Mouse (Mus musculus): Measurements from ENCODE around the gene Tarbp2. TPM values are rescaled to one million over a fixed set of nuclear protein-coding genes. Genes with fewer than 3 reads are reported as not detected.

Gene Tarbp2
- polyA plus RNA-seq, 1 experiment from 2014 or later: 92.7 TPM

DNA sequence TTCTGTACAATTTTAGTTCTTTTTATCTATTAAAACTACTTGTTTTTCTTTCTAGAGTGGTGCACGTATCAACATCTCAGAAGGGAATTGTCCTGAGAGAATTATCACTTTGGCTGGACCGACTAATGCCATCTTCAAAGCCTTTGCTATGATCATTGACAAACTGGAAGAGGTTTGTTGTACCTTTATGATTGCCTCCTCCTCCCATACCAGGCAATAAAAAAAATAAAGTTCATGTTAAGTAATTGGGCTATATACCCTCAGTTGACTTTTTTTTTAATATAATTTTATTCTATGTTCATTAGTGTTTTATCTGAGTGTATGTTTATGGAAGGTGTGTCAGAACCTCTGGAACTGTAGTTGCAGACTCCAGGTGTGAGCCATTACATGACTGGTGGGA, 43.5 kb upstream of the Tarbp2 start:
- no peaks in the 10 kb centered on the region; the same call in 1 of the 2 replicates for H3K36me3 ChIP-seq (replicated peaks; ENCODE audit: control insufficient read depth, insufficient read depth, low read depth, low read length)
- H3K9me3 ChIP-seq (replicated peaks; ENCODE audit: control insufficient read depth, low read length): no peaks in the 10 kb centered on the region
- H3K27me3 ChIP-seq (ENCODE audit: control insufficient read depth, insufficient read depth, low read length): no peaks in the 10 kb centered on the region
- H3K4me3 ChIP-seq (ENCODE audit: low read depth, low read length): no peak overlapping the region
- no peak overlapping the region for H3K4me2 ChIP-seq (ENCODE audit: low read depth, low read length)
- no peak overlapping the region for H3K27ac ChIP-seq (replicated peaks; ENCODE audit: low read depth, low read length)
- H3K9ac ChIP-seq (replicated peaks; ENCODE audit: low read length): no peak overlapping the region
- ATAC-seq (replicated peaks; ENCODE audit: insufficient number of reproducible peaks, low FRiP score, low TSS enrichment, low read depth): no peak
- DNase-seq (ENCODE audit: low spot score): no peak
- WGBS: 91% methylated on average over 2 of the region's 2 CpGs
- H3K4me1 ChIP-seq (ENCODE audit: control insufficient read depth, insufficient read depth, low read length): no peaks in the 10 kb centered on the region

- H3K4me1 ChIP-seq (ENCODE audit: control insufficient read depth, insufficient read depth, low read length): no peaks in the 10 kb centered on the region
- no peak for DNase-seq (ENCODE audit: low spot score)
- no peak overlapping the region for H3K9ac ChIP-seq (replicated peaks; ENCODE audit: low read length)
- WGBS: 87% methylated on average over 3 of the region's 3 CpGs
- no peak overlapping the region for H3K27ac ChIP-seq (replicated peaks; ENCODE audit: low read depth, low read length)
- no peaks in the 10 kb centered on the region for H3K27me3 ChIP-seq (ENCODE audit: control insufficient read depth, insufficient read depth, low read length)
- H3K9me3 ChIP-seq (replicated peaks; ENCODE audit: control insufficient read depth, low read length): no peaks in the 10 kb centered on the region
- H3K4me3 ChIP-seq (ENCODE audit: low read depth, low read length): no peak overlapping the region
- H3K4me2 ChIP-seq (ENCODE audit: low read depth, low read length): no peak overlapping the region
- peaks cover 16% of the 10 kb centered on the region for H3K36me3 ChIP-seq (replicated peaks; ENCODE audit: control insufficient read depth, insufficient read depth, low read depth, low read length)
- ATAC-seq (replicated peaks; ENCODE audit: insufficient number of reproducible peaks, low FRiP score, low TSS enrichment, low read depth): no peak
These were observed 34.9 kb upstream of the Tarbp2 start for GRCm38 (mm10) chr15:102483136-102483535.

GRCm38 (mm10) chr15:102485853-102486252, 32.1 kb upstream of the Tarbp2 start:
- 86% methylated on average over 12 of the region's 12 CpGs for WGBS

DNA sequence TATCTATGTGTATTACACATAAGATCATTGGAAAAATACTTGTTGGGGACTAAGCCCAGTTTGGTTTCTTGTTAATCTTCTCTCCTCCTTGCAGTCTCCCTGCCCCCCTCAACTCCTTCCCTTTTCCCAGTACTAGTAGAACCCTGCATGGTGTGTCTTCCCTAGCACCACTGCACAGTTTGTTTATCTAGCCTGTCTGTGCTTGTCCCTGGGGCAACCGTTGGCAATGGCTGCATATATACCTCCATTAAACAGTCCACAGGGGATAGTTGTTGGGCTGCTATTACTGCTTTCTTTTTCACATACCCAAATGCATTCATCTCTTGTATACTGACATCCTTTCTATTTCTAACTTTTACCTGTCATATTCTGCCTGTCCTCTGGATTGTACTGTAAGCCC, 30.3 kb upstream of the Tarbp2 start:
- Histone ChIP-seq H3K27ac (replicated peaks; ENCODE audit: low read depth, low read length) (no peak overlapping the region), H3K9ac (replicated peaks; ENCODE audit: low read length) (no peak overlapping the region), H3K4me1 (ENCODE audit: control insufficient read depth, insufficient read depth, low read length) (no peaks in the 10 kb centered on the region), H3K36me3 (replicated peaks; ENCODE audit: control insufficient read depth, insufficient read depth, low read depth, low read length) (peaks cover 29% of the 10 kb centered on the region), H3K4me3 (ENCODE audit: low read depth, low read length) (no peak overlapping the region), H3K9me3 (replicated peaks; ENCODE audit: control insufficient read depth, low read length) (no peaks in the 10 kb centered on the region), H3K4me2 (ENCODE audit: low read depth, low read length) (no peak overlapping the region), H3K27me3 (ENCODE audit: control insufficient read depth, insufficient read depth, low read length) (no peaks in the 10 kb centered on the region)
- DNase-seq (ENCODE audit: low spot score): no peak
- ATAC-seq (replicated peaks; ENCODE audit: insufficient number of reproducible peaks, low FRiP score, low TSS enrichment, low read depth): no peak
- 80% methylated on average over 1 of the region's 1 CpGs for WGBS

More at GRCm38 (mm10) chr15:102485853-102486252, 32.1 kb upstream of the Tarbp2 start:
- H3K27ac ChIP-seq (replicated peaks; ENCODE audit: low read depth, low read length): no peak overlapping the region
- no peaks in the 10 kb centered on the region for H3K9me3 ChIP-seq (replicated peaks; ENCODE audit: control insufficient read depth, low read length)
- DNase-seq (ENCODE audit: low spot score) (no peak), ATAC-seq (replicated peaks; ENCODE audit: insufficient number of reproducible peaks, low FRiP score, low TSS enrichment, low read depth) (no peak)
- no peak overlapping the region for H3K4me3 ChIP-seq (ENCODE audit: low read depth, low read length)
- peaks cover 29% of the 10 kb centered on the region for H3K36me3 ChIP-seq (replicated peaks; ENCODE audit: control insufficient read depth, insufficient read depth, low read depth, low read length)
- H3K4me2 ChIP-seq (ENCODE audit: low read depth, low read length): no peak overlapping the region
- no peaks in the 10 kb centered on the region for H3K4me1 ChIP-seq (ENCODE audit: control insufficient read depth, insufficient read depth, low read length)
- H3K27me3 ChIP-seq (ENCODE audit: control insufficient read depth, insufficient read depth, low read length): no peaks in the 10 kb centered on the region
- H3K9ac ChIP-seq (replicated peaks; ENCODE audit: low read length): no peak overlapping the region

GRCm38 (mm10) chr15:102498322-102498721, 19.7 kb upstream of the Tarbp2 start:
- no peak overlapping the region for H3K9ac ChIP-seq (replicated peaks; ENCODE audit: low read length)
- H3K4me3 ChIP-seq (ENCODE audit: low read depth, low read length): no peak overlapping the region
- H3K9me3 ChIP-seq (replicated peaks; ENCODE audit: control insufficient read depth, low read length): no peaks in the 10 kb centered on the region
- DNase-seq (ENCODE audit: low spot score): no peak
- peaks cover 28% of the 10 kb centered on the region for H3K36me3 ChIP-seq (replicated peaks; ENCODE audit: control insufficient read depth, insufficient read depth, low read depth, low read length)
- H3K27me3 ChIP-seq (ENCODE audit: control insufficient read depth, insufficient read depth, low read length): no peaks in the 10 kb centered on the region
- WGBS: 94% methylated on average over 3 of the region's 3 CpGs
- no peak overlapping the region for H3K27ac ChIP-seq (replicated peaks; ENCODE audit: low read depth, low read length)
- no peak overlapping the region for H3K4me2 ChIP-seq (ENCODE audit: low read depth, low read length)
- no peak for ATAC-seq (replicated peaks; ENCODE audit: insufficient number of reproducible peaks, low FRiP score, low TSS enrichment, low read depth)
- no peaks in the 10 kb centered on the region for H3K4me1 ChIP-seq (ENCODE audit: control insufficient read depth, insufficient read depth, low read length)

GRCm38 (mm10) chr15:102499370-102499769, 18.6 kb upstream of the Tarbp2 start:
- no peak for DNase-seq (ENCODE audit: low spot score)
- peaks cover 27% of the 10 kb centered on the region for H3K36me3 ChIP-seq (replicated peaks; ENCODE audit: control insufficient read depth, insufficient read depth, low read depth, low read length)
- WGBS: 86% methylated on average over 3 of the region's 3 CpGs
- no peaks in the 10 kb centered on the region for H3K27me3 ChIP-seq (ENCODE audit: control insufficient read depth, insufficient read depth, low read length)
- no peak for ATAC-seq (replicated peaks; ENCODE audit: insufficient number of reproducible peaks, low FRiP score, low TSS enrichment, low read depth)
- H3K27ac ChIP-seq (replicated peaks; ENCODE audit: low read depth, low read length): no peak overlapping the region
- H3K9me3 ChIP-seq (replicated peaks; ENCODE audit: control insufficient read depth, low read length): no peaks in the 10 kb centered on the region
- H3K9ac ChIP-seq (replicated peaks; ENCODE audit: low read length): no peak overlapping the region
- no peaks in the 10 kb centered on the region for H3K4me1 ChIP-seq (ENCODE audit: control insufficient read depth, insufficient read depth, low read length)
- no peak overlapping the region for H3K4me3 ChIP-seq (ENCODE audit: low read depth, low read length)
- no peak overlapping the region for H3K4me2 ChIP-seq (ENCODE audit: low read depth, low read length)

- no peak overlapping the region for H3K4me2 ChIP-seq (ENCODE audit: low read depth, low read length)
- H3K4me3 ChIP-seq (ENCODE audit: low read depth, low read length): no peak overlapping the region
- no peaks in the 10 kb centered on the region for H3K27me3 ChIP-seq (ENCODE audit: control insufficient read depth, insufficient read depth, low read length)
- H3K36me3 ChIP-seq (replicated peaks; ENCODE audit: control insufficient read depth, insufficient read depth, low read depth, low read length): peaks cover 24% of the 10 kb centered on the region
- WGBS: 94% methylated on average over 6 of the region's 6 CpGs
- no peak overlapping the region for H3K9ac ChIP-seq (replicated peaks; ENCODE audit: low read length)
- no peaks in the 10 kb centered on the region for H3K4me1 ChIP-seq (ENCODE audit: control insufficient read depth, insufficient read depth, low read length)
- no peak overlapping the region for H3K27ac ChIP-seq (replicated peaks; ENCODE audit: low read depth, low read length)
- DNase-seq (ENCODE audit: low spot score): no peak
- ATAC-seq (replicated peaks; ENCODE audit: insufficient number of reproducible peaks, low FRiP score, low TSS enrichment, low read depth): no peak
- H3K9me3 ChIP-seq (replicated peaks; ENCODE audit: control insufficient read depth, low read length): no peaks in the 10 kb centered on the region
These were observed 18.1 kb upstream of the Tarbp2 start for GRCm38 (mm10) chr15:102499851-102500250.

- no peak overlapping the region for H3K27ac ChIP-seq (replicated peaks; ENCODE audit: low read depth, low read length)
- no peaks in the 10 kb centered on the region for H3K27me3 ChIP-seq (ENCODE audit: control insufficient read depth, insufficient read depth, low read length)
- no peak overlapping the region for H3K4me3 ChIP-seq (ENCODE audit: low read depth, low read length)
- ATAC-seq (replicated peaks; ENCODE audit: insufficient number of reproducible peaks, low FRiP score, low TSS enrichment, low read depth) (no peak), DNase-seq (ENCODE audit: low spot score) (no peak)
- H3K36me3 ChIP-seq (replicated peaks; ENCODE audit: control insufficient read depth, insufficient read depth, low read depth, low read length): peaks cover 24% of the 10 kb centered on the region
- no peaks in the 10 kb centered on the region for H3K9me3 ChIP-seq (replicated peaks; ENCODE audit: control insufficient read depth, low read length)
- no peak overlapping the region for H3K9ac ChIP-seq (replicated peaks; ENCODE audit: low read length)
- WGBS: 88% methylated on average over 5 of the region's 5 CpGs
- no peaks in the 10 kb centered on the region for H3K4me1 ChIP-seq (ENCODE audit: control insufficient read depth, insufficient read depth, low read length)
- H3K4me2 ChIP-seq (ENCODE audit: low read depth, low read length): no peak overlapping the region
These were observed 17.5 kb upstream of the Tarbp2 start for GRCm38 (mm10) chr15:102500479-102500878.
